Mouse (Mus musculus) CD4-positive, CD25-positive, alpha-beta regulatory T cell, adult 2 months (primary cell): Measurements from ENCODE around the gene Srgap2.

Source experiments
- DNase-seq: peaks from one replicate; pipeline ENCODE4 v3.0.0-alpha.2; 2012; ENCODE audit warnings: low read depth, low spot score

Srgap2 gene

DNA sequence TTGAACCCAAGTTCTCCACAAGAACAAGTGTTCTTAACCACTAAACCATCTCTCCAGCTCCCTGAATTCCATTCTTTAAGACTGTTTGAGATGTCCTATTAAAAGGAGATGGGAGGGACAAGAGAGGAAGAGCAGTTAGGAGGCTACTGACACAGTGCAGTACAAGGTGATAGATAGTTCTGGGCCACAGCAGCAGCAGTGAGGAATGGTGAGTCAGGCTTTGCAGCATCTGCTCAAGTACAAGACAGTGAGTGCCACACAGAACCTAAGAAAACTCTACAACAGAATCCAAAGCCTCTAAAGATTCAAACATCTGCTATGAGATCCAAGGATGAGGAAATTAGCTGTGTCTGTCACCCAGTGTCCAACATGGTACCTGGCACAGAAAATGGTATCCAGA lies 51.8 kb downstream of the Srgap2 start:
- no peak for DNase-seq

DNA sequence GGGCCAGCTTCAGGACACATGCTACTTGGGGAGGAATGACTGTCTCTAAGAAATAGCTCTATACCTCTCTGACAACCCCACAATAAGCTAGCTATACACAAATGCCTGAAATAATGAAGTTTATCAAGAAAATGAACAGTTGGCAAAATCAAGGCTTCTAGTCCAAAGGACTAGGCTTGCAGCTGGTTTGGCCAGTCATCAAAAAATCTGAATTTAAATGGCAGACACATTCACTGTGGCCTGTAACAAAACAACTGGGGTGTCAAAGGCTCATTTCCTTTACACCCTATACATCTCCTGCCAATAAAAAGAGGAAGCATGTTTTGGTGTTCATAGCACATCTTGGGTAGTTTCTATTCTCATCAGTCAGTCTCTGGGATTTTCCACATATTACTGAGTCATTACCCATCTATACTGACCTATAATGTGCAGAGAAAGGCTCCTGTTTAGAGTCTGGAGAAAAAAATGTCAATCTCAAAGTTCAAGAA lies 53.5 kb downstream of the Srgap2 start:
- DNase-seq = no peak

DNA sequence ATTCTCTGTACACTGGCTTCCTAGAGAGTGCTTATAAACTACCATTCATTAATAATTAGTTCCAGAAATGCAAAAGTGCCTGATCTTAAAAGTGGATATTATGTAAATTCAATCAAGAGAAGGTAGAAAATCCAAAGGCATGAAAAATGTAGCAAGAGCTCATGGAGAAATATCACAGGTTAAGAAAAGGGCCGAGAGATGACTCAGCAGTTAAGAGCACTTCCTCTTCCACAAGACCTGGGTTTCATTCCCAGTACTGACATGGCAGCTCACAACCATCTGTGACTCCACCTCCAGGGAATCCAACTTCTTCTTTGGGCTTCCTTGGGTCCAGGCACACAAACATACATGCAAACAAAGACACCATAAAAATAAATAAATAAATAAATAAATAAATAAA lies 56.6 kb downstream of the Srgap2 start:
- no peak for DNase-seq

DNA sequence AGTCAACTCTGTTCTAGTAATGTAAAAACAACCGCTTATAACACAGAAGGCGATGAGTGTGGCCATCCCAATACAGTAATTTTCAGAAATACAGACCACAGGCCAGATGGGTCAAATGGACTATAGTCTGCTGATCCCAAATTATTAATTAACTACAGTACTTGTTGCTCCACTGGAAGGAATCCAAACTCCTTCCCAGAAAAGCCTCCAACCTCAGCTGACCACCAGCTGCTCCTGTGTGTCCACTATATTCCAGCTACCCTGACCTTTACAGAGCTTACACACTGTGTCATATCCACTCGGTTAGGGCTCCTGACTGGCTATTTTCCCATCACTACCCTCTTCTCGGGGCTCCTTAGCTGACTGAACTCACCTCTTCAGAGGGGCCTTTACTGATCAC lies 61.3 kb downstream of the Srgap2 start:
- no peak for DNase-seq

DNA sequence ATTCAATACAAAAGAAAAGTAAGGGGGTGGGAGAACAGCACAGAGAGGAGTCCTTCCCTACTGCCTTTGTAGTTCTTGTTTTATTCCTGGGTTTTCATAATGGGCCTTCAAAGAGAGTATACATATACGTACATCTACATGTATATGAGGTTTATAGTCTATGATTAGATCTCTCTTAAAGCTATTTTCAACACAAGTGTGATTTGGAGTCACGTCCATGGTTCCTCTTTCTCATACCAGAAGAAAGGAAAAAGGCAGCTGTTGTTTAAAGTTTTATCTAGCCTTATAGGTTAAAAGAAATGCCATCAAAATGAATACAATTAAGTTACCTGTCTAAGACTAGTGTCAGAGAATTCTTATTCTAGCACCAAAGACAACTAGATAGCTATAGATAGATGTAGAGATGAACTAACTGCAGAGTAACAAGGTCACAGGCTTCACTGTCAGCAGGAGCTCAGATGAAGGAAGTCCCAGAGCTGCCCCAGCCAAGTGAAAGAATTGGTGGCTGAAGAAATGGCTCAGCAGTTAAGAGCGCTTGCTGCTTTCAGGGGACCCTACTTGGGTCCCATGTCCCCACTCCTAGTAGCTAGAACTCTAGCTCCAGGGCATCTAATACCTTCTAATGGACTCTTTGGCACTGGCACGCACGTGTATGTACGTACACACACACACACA lies 63.1 kb downstream of the Srgap2 start:
- DNase-seq = no peak

DNA sequence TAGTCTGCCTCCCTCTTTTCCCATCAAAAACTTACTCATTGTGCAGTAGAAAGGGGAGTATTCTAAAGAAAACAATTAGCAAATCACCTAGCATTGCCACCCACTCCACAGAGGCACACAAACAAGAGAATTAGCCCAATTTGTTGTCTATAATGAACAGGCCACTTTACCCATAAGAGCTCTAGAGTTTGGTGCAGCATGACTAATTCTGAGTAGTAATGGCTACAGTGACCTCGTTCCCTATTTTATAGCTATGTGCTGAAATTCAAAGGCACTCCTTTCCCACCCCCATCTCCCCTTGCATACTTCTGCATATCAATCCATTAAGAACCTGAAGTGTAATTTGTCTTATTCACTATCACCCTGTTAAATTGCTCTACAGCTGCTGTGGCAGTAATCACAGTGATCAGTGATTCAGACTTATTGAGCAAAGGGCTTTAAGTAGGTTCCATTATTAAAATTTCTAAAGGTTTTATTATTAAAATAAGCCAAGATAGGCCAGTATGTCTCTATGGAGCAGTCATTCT lies 64.5 kb downstream of the Srgap2 start:
- no peak for DNase-seq

DNA sequence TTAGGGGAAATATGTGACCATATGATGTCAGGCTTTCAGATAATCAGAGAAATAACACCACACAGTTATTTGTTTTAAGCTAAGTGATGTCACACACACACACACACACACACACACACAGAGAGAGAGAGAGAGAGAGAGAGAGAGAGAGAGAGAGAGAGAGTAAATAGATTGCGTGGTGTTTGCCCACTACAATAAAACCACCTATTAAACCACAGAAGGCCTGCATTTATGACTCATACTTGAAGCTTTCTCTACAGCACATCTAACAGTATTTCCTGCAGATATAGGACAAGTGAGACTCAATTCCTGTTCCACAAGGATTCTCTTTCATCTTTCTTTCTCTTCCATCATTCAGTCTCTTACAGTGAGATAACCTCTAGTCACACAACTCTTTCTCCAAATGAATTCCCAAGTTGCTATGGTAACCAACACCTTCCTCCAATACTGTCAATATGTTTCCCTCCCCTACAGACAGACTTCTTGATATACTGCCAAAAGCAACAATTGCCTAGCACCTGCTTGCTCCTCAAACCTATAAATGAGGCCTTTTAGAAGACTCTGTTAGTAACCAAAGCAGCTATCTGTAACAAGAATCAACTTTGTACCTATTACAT lies 66.1 kb downstream of the Srgap2 start:
- peak; percentile 4 for DNase-seq

DNA sequence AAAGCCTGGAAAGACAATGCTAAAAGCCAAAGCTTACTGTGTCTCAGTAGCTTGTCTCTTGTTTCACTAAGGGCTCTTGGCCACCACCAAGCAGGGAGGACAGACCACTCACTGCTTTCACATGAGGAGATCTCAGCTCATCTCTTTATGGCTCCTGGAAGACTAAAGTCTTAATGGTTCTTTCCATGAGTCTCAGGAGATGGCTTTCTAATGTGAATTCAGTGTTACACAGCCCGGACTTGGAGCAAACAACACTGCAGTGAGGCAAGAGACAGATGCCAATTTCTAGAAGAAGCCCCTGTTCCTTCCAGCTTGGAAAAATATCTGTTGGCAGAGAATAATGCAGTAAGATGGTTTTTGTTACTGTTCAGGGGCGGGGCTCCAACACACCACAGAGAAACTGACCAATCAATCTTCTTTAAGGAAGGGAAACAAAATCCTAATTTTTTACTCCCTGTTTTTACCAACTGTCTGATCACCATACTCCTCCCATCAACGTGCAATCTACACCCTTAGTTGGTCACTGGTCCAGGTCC lies 71.7 kb downstream of the Srgap2 start:
- DNase-seq = no peak

DNA sequence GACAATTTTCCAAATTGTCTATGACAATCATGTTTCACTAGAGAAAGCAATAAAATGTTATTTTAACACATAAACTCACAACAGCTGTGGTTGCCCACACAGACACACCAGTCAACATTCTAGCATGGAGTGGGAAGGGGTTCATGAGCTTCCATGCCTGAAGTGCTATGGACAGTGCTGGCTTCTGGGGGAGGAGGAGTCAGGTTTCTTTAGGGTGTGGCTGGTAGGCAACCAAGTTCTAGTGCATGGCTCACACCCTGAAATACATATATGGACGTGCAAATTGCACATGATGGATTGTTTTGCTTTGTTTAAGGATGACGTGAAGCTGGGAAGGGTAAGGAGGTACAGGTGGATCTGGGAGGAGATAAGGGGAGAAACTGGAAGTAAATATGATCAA lies 72.8 kb downstream of the Srgap2 start:
- no peak for DNase-seq

DNA sequence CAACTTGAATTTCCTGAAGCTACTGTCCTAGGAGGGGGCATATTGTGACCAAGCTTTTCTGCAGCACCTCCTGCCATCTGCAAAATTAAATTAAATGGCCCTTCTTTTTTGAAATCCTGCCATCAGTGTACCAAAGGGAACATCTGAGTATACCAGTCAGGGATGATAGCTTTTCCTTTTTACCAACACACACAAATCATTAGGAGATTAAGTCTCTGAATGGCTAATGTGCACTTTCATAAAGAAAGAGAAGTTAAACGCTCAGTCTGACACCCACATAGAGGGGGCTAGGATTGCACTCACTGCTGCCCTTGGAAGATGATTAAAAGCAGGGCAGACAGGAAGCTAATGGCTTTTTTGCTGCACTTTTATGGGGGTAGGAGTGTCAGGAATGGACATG lies 73.8 kb downstream of the Srgap2 start:
- no peak for DNase-seq

DNA sequence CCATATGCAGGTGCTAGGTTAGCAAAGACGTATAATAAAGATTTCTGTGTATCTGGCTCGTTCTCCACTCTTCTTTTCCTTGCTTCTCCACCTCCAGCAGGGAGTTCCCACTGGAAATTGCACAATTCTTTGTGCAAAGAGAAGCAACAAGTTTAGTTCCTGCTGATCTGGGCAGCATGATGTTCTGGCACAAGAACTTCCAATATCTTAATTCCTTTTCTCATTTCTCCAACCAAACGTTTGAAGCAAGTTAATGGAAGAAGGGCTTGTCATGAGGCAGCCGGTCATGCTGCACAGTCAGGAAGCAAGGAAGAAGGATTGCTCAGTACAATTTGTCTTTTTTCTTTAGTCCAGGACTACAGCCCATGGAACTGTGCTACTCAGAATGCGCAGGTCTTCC lies 78.8 kb downstream of the Srgap2 start:
- no peak for DNase-seq

DNA sequence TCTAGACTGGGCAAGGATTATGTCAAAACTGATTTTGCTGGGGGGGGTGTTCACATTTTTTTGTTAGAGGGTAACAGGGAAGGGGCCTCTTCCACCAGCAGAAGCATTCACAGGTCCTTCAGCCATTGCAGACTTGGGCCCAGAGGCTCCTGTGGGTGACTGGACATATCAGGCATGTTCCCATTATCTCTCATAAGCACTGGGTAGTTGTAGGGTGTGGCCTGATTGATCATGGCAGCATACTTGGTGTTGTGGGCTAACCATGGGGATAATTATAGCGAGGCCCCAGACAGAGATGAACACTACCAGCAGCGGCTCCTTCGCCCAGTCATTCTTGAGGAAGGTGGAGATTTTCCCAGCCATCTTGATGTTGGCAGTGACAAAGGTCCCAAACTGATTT lies 79.8 kb downstream of the Srgap2 start:
- no peak for DNase-seq

DNA sequence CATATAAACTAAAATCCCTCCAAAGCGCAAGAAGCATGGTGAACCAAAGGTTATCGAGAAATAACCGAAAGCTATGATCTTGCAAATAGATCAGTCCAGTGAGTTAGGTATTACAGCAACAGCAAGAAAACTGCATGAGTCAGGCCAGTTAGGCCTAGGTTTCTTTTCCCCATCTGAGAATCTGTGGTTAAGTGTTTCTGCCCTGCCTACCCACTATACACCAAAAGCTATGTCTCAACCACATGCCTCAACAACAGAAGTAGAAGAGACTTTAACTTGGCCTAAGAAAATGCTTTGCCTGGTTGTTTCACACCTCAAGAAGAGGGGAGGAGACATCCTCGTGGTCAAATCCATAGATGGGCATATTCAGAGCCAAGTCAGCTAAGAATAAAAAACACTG lies 80.6 kb downstream of the Srgap2 start:
- DNase-seq = peak; percentile 4

DNA sequence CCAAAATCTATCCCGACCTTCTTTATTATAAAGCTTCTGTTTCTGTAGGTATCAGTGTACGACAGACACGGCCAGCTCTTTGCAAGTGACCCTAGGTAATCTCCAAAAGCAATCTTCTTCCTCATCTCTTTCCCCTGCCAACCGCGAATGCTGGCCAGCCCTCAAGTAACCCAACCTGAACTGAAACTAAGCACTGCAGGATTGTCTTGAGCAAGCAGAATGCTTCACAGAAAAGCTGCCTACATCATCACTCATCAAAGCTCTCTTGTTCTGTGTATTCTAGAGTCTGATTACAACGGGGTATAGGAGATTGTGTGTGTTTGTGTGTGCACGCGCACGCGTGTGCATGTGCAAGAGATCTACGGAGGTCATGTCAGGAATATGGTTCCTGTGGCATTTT lies 88.6 kb downstream of the Srgap2 start:
- DNase-seq = no peak

DNA sequence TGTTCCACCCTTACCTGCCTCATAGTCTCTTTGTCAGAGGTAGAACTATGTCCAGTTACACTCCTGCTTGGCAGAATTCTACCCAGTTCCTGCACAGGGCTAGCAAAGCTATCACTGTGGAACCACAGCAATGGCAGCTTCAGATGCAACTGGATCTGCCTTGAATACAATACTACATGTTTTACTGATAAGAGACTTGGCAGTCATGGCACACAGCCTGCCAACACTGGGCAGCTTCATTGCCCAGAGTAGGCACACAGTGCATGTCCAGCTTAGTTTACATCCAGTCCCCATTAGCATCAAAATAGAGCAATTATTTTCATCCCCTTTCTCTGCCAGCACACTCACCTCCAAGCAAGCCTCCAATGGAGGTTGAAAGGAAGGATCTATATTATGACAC lies 89.2 kb downstream of the Srgap2 start:
- no peak for DNase-seq

DNA sequence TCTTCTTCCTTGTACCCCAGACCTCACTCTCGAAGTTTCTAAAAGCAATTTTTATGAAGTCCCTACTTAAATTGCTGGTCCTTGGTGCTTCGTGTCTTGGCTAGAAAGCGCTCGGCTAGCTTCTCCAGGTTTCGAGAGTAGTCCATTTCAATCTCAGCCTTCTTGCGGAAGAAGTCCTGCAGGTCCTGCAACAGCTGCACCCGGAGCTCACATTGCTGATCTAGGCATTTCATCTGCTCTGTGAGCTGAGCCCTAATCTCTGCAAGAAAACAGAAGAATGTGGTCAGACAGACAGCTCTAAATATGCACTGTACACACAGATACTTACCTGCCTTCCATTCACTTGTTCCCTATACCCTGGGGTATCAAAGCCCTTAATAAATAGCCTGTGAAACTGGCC lies 90.5 kb downstream of the Srgap2 start:
- DNase-seq = no peak

DNA sequence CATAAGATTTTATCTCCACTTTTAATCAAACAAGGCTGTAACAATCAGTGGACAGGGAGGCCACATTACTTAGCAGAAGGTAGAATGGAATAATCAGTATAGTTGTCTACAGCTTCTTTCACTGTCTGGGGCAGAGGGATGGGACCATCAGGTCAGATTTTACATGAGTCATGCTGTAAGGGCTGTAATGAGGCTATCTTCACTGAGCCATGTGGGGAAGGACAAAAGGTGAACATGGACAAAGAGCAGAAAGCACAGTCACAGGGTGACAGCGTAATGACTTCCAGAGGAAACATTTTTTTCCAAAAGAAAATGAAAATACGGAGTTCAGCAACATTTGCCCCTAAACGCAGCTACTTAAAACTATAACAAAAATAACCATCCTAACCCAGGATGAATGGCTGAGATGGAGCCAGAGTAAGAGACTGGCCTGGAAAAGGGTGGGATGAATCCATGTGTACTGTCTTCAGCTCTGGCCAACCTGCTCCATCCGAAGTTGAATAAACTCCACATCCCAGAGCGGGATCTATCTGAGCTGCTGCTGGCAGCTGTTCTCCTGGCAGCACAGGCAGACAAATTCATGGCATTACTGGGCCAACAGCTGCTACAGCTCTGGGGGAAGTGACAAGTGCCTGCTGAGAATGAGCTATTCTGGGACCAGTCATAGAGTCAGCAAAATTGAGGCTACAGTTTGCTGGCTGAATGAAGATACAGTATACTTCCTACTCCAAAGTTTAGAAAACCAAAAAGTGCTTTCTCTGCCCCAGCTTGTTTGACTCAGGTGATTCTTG lies 95.5 kb downstream of the Srgap2 start:
- no peak for DNase-seq

DNA sequence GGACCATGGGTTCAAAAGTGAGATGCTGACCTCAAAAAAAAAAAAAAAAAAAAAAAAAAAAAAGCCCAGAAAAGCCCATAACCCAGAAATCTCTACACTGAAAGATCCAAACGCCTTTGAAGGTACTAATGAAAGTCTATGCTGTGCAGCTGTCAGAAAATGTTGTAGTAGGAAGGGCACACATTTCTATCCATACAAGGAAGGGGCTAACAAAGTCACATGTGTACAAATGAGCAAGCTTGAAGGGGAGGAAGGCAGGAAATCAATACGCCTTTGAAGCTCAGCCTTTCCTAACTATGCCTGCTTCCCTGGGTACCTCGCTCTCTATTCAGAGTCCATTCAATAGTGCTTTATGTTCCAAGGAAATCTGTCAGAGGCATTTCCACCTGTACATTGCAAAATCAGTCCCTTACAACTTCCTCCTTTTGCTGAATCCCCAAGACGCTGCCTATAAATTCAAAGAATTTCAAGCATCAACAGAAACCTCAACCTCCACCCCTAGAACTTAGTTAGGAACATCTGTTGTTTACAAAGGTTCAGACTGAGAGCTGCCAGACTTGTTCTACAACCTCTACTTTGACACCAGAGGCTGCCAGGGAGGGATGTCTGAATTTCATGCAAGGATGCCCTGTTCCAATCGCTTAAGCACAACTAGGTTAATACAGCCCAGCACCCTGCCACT lies 99.9 kb downstream of the Srgap2 start:
- DNase-seq = peak; percentile 8

DNA sequence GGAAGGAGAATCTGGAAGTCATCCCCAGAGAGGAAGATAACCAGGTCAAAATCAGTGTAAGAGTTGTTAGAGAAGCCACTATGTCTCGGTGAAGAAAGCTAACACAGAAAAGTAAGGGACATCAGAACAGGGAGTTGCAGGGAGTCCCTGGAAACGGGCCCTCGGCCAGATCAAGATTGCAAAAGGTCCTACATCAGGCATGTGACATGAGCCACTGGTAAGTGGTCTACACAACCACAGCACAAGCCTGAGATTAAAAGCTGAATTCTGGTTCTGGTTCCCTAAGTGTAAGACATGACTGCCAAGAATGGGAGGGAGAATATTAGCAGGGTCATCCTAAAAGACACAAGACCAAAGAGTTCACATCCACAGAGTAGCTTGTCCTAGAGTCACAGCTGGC lies 104.1 kb downstream of the Srgap2 start:
- no peak for DNase-seq

DNA sequence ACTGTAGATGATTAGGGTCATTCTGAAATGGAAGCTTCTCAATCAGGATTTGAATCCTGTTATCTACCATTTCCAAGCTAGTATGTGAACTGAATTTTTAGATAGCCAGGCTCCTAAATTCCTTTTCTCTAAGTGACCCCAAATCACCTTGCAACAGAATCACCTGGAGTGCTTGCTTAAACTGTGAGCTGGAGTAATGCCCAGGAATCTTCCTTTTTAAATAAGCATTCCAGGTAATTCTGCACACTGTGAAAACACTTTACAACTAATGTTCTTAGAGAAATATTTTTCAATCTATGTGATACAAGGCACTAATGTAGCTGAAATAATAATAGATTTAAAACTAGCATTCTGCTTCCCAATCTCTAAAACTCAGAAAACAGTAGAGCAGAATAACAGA lies 106.0 kb downstream of the Srgap2 start:
- DNase-seq = no peak

DNA sequence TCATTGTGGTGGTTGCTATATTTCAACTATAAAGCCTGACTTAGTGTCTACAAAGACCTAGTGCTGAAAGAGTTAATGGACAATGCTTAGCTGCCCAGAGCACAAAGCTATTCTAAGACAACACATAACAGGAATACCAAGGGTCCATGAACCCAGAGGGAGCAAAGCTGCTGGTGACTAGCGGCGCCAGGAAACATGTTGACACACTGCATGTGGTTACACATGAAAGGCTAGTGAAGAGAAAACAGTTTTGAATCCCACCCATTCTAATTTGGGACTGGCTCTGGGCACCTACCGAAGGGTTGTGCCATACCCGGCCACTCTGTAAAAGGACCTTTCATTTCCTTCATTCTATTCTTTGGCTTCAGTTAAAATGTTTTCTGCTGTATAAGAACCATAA lies 106.5 kb downstream of the Srgap2 start:
- no peak for DNase-seq

DNA sequence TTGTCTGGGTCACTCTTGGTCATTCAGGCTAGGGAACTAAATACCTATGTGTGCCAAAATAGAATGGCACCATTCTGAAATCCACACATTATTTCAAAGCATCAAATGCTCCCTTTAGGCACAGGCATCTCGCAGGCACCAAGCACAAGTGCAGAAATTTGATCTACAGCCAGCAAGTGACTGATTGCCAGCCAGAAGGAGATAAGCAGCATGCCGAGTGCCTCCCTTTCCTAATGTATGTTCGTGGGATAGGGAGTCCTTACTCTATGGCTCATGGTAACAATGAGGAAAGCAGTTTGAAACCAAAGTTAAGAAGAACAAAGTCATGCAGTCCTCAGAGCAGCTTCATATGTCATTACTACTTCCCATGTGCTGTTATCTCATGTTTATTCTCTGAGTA lies 107.8 kb downstream of the Srgap2 start:
- no peak for DNase-seq
